Mouse (Mus musculus): ENCODE results near the gene Gm20388. TPM values are rescaled to one million over a fixed set of nuclear protein-coding genes. Genes with fewer than 3 reads are reported as not detected.

Gene Gm20388
- polyA plus RNA-seq, 1 experiment, result 59.3 TPM

GRCm38 (mm10) chr8:122567361-122568108 is 2656.9 kb downstream of the Gm20388 start, which contains the start of gene Cdt1:
Gene Cdt1, plus strand, starts transcription at chr8:122568015.
- DNase-seq (ENCODE audit: low read depth), result peak; percentile 98
- TF ChIP-seq CTCF (IDR thresholded peaks at IDR 0.05; ENCODE audit: borderline replicate concordance, extremely low read depth, insufficient read depth, insufficient read length) (no peak), POLR2A (IDR thresholded peaks at IDR 0.05; ENCODE audit: borderline replicate concordance, extremely low read depth, insufficient read depth, insufficient read length, poor library complexity, severe bottlenecking) (peak; percentile 62; the same call in 1 of the 2 replicates)

GRCm38 (mm10) chr8:122568109-122568504 is 2657.5 kb downstream of the Gm20388 start:
- TF ChIP-seq CTCF (IDR thresholded peaks at IDR 0.05; ENCODE audit: borderline replicate concordance, extremely low read depth, insufficient read depth, insufficient read length), result no peak
- TF ChIP-seq POLR2A (IDR thresholded peaks at IDR 0.05; ENCODE audit: borderline replicate concordance, extremely low read depth, insufficient read depth, insufficient read length, poor library complexity, severe bottlenecking), result no peak
- DNase-seq (ENCODE audit: low read depth), result no peak

DNA sequence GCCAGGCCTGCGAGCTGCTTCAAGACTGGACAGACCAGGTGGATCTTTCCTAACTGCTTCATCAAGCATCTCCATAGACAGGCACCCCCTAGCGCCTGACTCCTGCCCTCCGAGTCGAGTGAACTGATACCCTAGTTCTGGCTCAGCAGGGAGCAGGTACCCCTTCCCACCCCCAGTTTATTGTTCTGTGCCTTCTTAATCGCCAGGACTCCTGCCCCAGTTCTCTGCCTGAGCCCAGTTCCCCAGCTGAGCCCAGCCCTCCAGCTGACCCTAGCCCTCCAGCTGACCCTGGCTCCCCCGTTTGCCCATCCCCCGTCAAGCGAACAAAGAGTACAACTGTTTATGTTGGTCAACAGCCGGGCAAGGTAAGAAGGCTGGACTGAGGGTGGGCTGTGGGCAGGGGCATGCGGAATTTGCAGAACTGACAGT is 2658.3 kb downstream of the Gm20388 start:
- TF ChIP-seq CTCF (IDR thresholded peaks at IDR 0.05; ENCODE audit: borderline replicate concordance, extremely low read depth, insufficient read depth, insufficient read length) (no peak), POLR2A (IDR thresholded peaks at IDR 0.05; ENCODE audit: borderline replicate concordance, extremely low read depth, insufficient read depth, insufficient read length, poor library complexity, severe bottlenecking) (no peak)

DNA sequence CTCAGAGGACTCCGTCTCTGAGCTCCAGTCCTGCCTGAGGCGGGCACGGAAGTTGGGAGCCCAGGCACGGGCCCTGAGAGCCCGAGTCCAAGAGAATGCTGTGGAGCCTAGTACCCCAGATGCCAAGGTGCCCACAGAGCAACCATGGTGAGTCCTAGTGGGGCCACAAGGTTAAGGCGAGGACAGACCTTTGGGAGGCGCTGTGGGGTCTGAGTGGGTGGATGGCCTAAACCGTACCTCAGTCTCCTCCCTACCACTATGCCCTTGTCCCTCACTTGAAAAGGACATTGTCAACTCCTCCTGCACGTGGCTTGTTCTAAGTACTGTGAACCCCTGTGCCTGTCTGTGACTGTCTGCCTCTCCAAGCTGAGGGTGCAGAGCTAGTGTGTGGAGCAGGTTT is 2658.7 kb downstream of the Gm20388 start:
- no peak for TF ChIP-seq CTCF (IDR thresholded peaks at IDR 0.05; ENCODE audit: borderline replicate concordance, extremely low read depth, insufficient read depth, insufficient read length)
- TF ChIP-seq POLR2A (IDR thresholded peaks at IDR 0.05; ENCODE audit: borderline replicate concordance, extremely low read depth, insufficient read depth, insufficient read length, poor library complexity, severe bottlenecking), result no peak
- DNase-seq (ENCODE audit: low read depth), result no peak

More for the DNA sequence above, 2658.3 kb downstream of the Gm20388 start:
- DNase-seq (ENCODE audit: low read depth), result no peak

- TF ChIP-seq POLR2A (IDR thresholded peaks at IDR 0.05; ENCODE audit: borderline replicate concordance, extremely low read depth, insufficient read depth, insufficient read length, poor library complexity, severe bottlenecking) (no peak), CTCF (IDR thresholded peaks at IDR 0.05; ENCODE audit: borderline replicate concordance, extremely low read depth, insufficient read depth, insufficient read length) (no peak)
- DNase-seq (ENCODE audit: low read depth), result no peak
Measured at GRCm38 (mm10) chr8:122569996-122570395, 2659.4 kb downstream of the Gm20388 start.

GRCm38 (mm10) chr8:122571153-122571552 is 2660.5 kb downstream of the Gm20388 start:
- no peak for DNase-seq (ENCODE audit: low read depth)
- TF ChIP-seq POLR2A (IDR thresholded peaks at IDR 0.05; ENCODE audit: borderline replicate concordance, extremely low read depth, insufficient read depth, insufficient read length, poor library complexity, severe bottlenecking), result no peak
- no peak for TF ChIP-seq CTCF (IDR thresholded peaks at IDR 0.05; ENCODE audit: borderline replicate concordance, extremely low read depth, insufficient read depth, insufficient read length)

DNA sequence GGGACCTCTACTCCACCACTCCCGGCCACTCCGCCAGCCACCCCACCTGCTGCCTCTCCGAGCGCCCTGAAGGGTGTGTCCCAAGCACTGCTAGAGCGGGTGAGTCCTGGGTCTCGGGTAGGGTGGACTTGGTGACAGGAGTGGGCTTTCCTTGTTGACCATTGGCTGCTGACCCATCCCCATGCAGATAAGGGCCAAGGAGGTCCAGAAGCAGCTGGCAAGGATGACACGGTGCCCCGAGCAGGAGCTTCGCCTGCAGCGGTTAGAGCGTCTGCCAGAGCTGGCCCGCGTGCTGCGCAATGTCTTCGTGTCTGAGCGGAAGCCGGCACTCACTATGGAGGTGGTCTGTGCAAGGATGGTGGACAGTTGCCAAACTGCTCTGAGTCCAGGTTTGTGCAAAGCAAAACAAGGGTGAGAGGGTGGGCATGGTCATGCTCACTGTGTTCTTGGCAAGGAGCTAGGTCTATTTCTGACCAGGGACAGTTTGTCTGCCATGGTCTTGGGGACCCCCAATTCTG is 2661.2 kb downstream of the Gm20388 start:
- no peak for DNase-seq (ENCODE audit: low read depth)
- no peak for TF ChIP-seq CTCF (IDR thresholded peaks at IDR 0.05; ENCODE audit: borderline replicate concordance, extremely low read depth, insufficient read depth, insufficient read length)
- TF ChIP-seq POLR2A (IDR thresholded peaks at IDR 0.05; ENCODE audit: borderline replicate concordance, extremely low read depth, insufficient read depth, insufficient read length, poor library complexity, severe bottlenecking), result no peak

DNA sequence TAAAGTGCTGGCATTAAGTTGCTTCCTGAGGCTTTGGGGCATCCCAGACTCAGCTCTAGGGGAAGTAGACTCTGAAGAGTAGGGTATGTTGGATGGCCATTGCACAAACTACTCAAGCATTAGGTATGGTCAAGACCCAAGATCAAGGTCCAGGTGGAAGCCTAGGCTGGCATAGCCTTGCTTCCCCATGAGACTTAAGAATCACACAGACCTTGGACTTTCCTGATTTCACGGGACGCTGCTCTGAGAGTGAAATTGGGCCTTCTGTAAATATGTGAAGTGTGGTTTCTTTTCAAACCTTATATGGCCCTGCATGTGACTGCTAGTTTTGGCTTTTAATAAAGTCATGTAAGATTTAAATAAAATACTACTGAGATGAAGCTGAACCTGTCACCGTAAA is 2662.1 kb downstream of the Gm20388 start:
- no peak for DNase-seq (ENCODE audit: low read depth)
- no peak for TF ChIP-seq CTCF (IDR thresholded peaks at IDR 0.05; ENCODE audit: borderline replicate concordance, extremely low read depth, insufficient read depth, insufficient read length)
- no peak for TF ChIP-seq POLR2A (IDR thresholded peaks at IDR 0.05; ENCODE audit: borderline replicate concordance, extremely low read depth, insufficient read depth, insufficient read length, poor library complexity, severe bottlenecking)

GRCm38 (mm10) chr8:122573176-122573575 is 2662.5 kb downstream of the Gm20388 start:
- peak; percentile 33 for DNase-seq (ENCODE audit: low read depth)

DNA sequence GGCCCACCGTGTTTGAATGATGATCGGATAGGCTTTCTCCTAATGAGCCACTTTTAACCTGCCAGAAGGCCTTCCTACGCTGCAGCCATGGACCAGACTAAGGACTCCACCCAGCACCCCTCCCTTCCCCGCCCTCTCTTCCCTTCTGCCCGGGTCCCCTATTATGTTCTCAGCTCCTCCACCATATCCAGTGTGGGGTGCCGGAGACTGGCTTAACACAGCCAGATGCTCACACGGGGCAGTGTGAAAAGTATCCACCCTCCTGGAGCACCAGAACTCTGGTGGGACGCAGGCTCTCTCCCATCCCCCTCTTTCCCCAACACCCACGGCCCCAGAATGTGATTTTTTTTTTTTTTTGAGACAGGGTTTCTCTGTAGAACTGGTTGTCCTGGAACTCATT is 2662.9 kb downstream of the Gm20388 start:
- TF ChIP-seq POLR2A (IDR thresholded peaks at IDR 0.05; ENCODE audit: borderline replicate concordance, extremely low read depth, insufficient read depth, insufficient read length, poor library complexity, severe bottlenecking), result no peak
- TF ChIP-seq CTCF (IDR thresholded peaks at IDR 0.05; ENCODE audit: borderline replicate concordance, extremely low read depth, insufficient read depth, insufficient read length), result no peak
- no peak for DNase-seq (ENCODE audit: low read depth)

DNA sequence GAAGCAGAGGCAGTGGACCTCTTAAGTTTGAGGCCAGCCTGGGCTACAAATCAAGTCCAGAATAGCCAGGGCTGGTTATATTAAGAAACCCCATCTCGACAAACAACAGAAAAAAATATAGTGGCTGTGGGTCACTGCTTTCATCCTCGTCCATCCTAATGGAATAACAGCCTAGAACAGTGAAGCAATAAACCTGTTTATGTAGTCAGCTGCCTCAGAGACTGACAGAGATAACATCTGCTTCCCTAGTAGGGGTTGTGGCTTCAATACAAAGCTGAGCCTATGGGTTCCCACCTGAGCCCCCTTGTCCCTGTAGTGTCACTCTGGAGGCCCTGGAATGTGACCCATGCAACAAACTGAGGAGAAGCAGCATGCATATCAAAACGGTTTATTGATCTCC is 2663.6 kb downstream of the Gm20388 start:
- TF ChIP-seq POLR2A (IDR thresholded peaks at IDR 0.05; ENCODE audit: borderline replicate concordance, extremely low read depth, insufficient read depth, insufficient read length, poor library complexity, severe bottlenecking), result no peak
- TF ChIP-seq CTCF (IDR thresholded peaks at IDR 0.05; ENCODE audit: borderline replicate concordance, extremely low read depth, insufficient read depth, insufficient read length), result no peak
- no peak for DNase-seq (ENCODE audit: low read depth)

- TF ChIP-seq CTCF (IDR thresholded peaks at IDR 0.05; ENCODE audit: borderline replicate concordance, extremely low read depth, insufficient read depth, insufficient read length) (no peak), POLR2A (IDR thresholded peaks at IDR 0.05; ENCODE audit: borderline replicate concordance, extremely low read depth, insufficient read depth, insufficient read length, poor library complexity, severe bottlenecking) (no peak)
- DNase-seq (ENCODE audit: low read depth), result no peak
Measured at GRCm38 (mm10) chr8:122574667-122575251, 2664.1 kb downstream of the Gm20388 start.

Measured in brain, embryonic 14.5 days (tissue).